ENCODE assay signal across 24 mouse cellular contexts in the genomic region with DNA sequence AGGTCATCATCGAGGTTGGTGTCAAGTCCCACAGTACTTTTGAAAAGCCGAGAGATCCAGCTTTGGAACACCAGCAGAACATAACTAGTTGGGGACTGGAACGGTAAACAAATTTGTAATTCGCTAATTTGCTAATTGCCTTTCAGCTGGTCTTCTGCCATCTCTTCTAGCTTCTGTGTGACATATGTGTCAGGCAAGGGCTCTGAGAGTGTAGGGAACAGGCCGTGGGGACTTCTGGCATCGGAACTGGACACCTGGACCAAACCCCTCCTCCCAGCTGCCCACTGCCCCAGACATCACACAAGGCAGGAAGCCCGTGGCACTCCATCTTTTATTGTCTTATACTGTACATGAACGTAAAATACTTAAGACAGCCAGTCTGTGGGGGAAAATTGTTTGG. TPM values are rescaled to one million over a fixed set of nuclear protein-coding genes. Genes with fewer than 3 reads are reported as not detected.
DNase-seq lines count a peak whose midpoint lies in the region; ATAC-seq and TF ChIP-seq lines count a peak whose summit lies in the region.
"Had no signal": no experiment of that assay in that cellular context is flagged by ENCODE, and none has a peak within 500 bp of the region (broad histone marks: within the 10 kb centered on the region; RNA-seq: fewer than 3 reads in every experiment).

No protein-coding gene starts in this region.

- H3K9ac ChIP-seq in forebrain, embryonic 15.5 days (replicated peaks) = no peak overlapping the region
- H3K9ac ChIP-seq in forebrain, embryonic 16.5 days (replicated peaks; ENCODE audit: low read depth, low read length) = no peak overlapping the region
- H3K9ac ChIP-seq: embryonic facial prominence, embryonic 13.5 days; embryonic facial prominence, embryonic 15.5 days; forebrain, embryonic 13.5 days had no signal

- H3K4me3 ChIP-seq in forebrain, embryonic 15.5 days = no peak overlapping the region
- no peak overlapping the region for H3K4me3 ChIP-seq in forebrain, embryonic 16.5 days (replicated peaks; ENCODE audit: low read length)
- H3K4me3 ChIP-seq: embryonic facial prominence, embryonic 13.5 days; embryonic facial prominence, embryonic 15.5 days; erythroblast, embryonic 14.5 days; forebrain, embryonic 10.5 days; forebrain, embryonic 13.5 days had no signal

- TF ChIP-seq CTCF in brain, embryonic 14.5 days (IDR thresholded peaks at IDR 0.05; ENCODE audit: borderline replicate concordance, extremely low read depth, insufficient read depth, insufficient read length) = no peak

- H3K36me3 ChIP-seq in forebrain, embryonic 15.5 days = no peaks in the 10 kb centered on the region
- no peaks in the 10 kb centered on the region for H3K36me3 ChIP-seq in forebrain, embryonic 16.5 days (ENCODE audit: control insufficient read depth, insufficient read depth)
- H3K36me3 ChIP-seq: embryonic facial prominence, embryonic 13.5 days; embryonic facial prominence, embryonic 15.5 days; forebrain, embryonic 10.5 days; G1E had no signal

- no peak for TF ChIP-seq POLR2A in brain, embryonic 14.5 days (IDR thresholded peaks at IDR 0.05; ENCODE audit: borderline replicate concordance, extremely low read depth, insufficient read depth, insufficient read length, poor library complexity, severe bottlenecking)

- 0 out of 2 replicates have a peak overlapping the region, but pooled peaks have one; percentile 25 for H3K27ac ChIP-seq in forebrain, embryonic 15.5 days (replicated peaks)
- H3K27ac ChIP-seq in forebrain, embryonic 16.5 days (ENCODE audit: low read length) = no peak overlapping the region
- H3K27ac ChIP-seq: embryonic facial prominence, embryonic 13.5 days; embryonic facial prominence, embryonic 15.5 days; forebrain, embryonic 10.5 days; forebrain, embryonic 13.5 days had no signal

- no peak for ATAC-seq in forebrain, embryonic 15.5 days (replicated peaks)
- ATAC-seq in forebrain, embryonic 16.5 days = no peak
- ATAC-seq: activated CD4-positive, CD25-positive, alpha-beta regulatory T cell, adult 4 months; CD4-positive, CD25-positive, alpha-beta regulatory T cell, adult 4 months; forebrain, embryonic 13.5 days; Patski had no signal

- no peak overlapping the region for H3K4me2 ChIP-seq in forebrain, embryonic 15.5 days (replicated peaks)
- no peak overlapping the region for H3K4me2 ChIP-seq in forebrain, embryonic 16.5 days (ENCODE audit: low read length)
- H3K4me2 ChIP-seq: embryonic facial prominence, embryonic 13.5 days; embryonic facial prominence, embryonic 15.5 days; forebrain, embryonic 13.5 days had no signal

- H3K27me3 ChIP-seq in forebrain, embryonic 15.5 days = 0 out of 2 replicates have a peak, but pooled peaks cover 7% of the 10 kb centered on the region
- no peaks in the 10 kb centered on the region for H3K27me3 ChIP-seq in forebrain, embryonic 16.5 days (replicated peaks; ENCODE audit: control insufficient read depth, insufficient read depth, low read length)
- H3K27me3 ChIP-seq: Patski had no signal

- no peaks in the 10 kb centered on the region for H3K9me3 ChIP-seq in forebrain, embryonic 15.5 days
- H3K9me3 ChIP-seq in forebrain, embryonic 16.5 days (ENCODE audit: control insufficient read depth, low read length) = no peaks in the 10 kb centered on the region
- H3K9me3 ChIP-seq: embryonic facial prominence, embryonic 13.5 days; embryonic facial prominence, embryonic 15.5 days; forebrain, embryonic 10.5 days; forebrain, embryonic 13.5 days had no signal

- peak; percentile 57 to 63 for DNase-seq in cerebellum, postnatal 10 days
- no peak for DNase-seq in cerebellum, postnatal 36 days
- DNase-seq in brain, embryonic 14.5 days (ENCODE audit: low read depth) = peak; percentile 57
- DNase-seq: adrenal gland, adult 8-10 months; adrenal gland, postnatal 14 days; adrenal gland, postnatal 36 days; B cell, adult 2 months; cerebellum, adult 11 months; cerebellum, adult 18-20 months; cerebellum, adult 8-10 months; cerebellum, adult 9-11 months; cerebellum, postnatal 25 days; embryo, embryonic 11 days had no signal

- 60% methylated on average over 8 of the region's 8 CpGs for WGBS in forebrain, embryonic 15.5 days
- WGBS in forebrain, embryonic 16.5 days = 49% methylated on average over 8 of the region's 8 CpGs

- peaks cover 42% of the 10 kb centered on the region for H3K4me1 ChIP-seq in forebrain, embryonic 15.5 days
- H3K4me1 ChIP-seq in forebrain, embryonic 16.5 days (replicated peaks; ENCODE audit: control insufficient read depth, insufficient read depth, low read length) = peaks cover 32% of the 10 kb centered on the region

RNA-seq across cellular contexts. Expression of gene Inhbb, which starts 6.9 kb away (rescaled TPM):
- 6.6 TPM in 2 replicates for polyA plus RNA-seq in forebrain, embryonic 15.5 days (2015; fragmentation: Nextera tagmentation; extraction: Ambion mirVana)
- 5.9 and 7.4 TPM in 2 replicates for polyA plus RNA-seq in forebrain, embryonic 16.5 days (2015; fragmentation: Nextera tagmentation; extraction: Ambion mirVana)
- polyA plus RNA-seq in brain, embryonic 14.5 days (2012; rRNA removed) = 6.0 and 7.4 TPM in 2 replicates
- polyA plus RNA-seq: activated CD4-positive, CD25-positive, alpha-beta regulatory T cell, adult 4 months; CD4-positive, CD25-positive, alpha-beta regulatory T cell, adult 4 months; G1E had no signal

Comparison
In these comparisons a context has a peak if more than half of its experiments do, and no peak if none do; other contexts are left out.
1. DNase-seq: peak in cerebellum, postnatal 10 days (2 of 2) and brain, embryonic 14.5 days (single experiment); none in cerebellum, postnatal 36 days (0 of 2).